Mouse (Mus musculus): ENCODE measurements around the gene 4930564D02Rik. TPM values are rescaled to one million over a fixed set of nuclear protein-coding genes. Genes with fewer than 3 reads are reported as not detected.

4930564D02Rik gene
- not detected for total RNA-seq (2023)

DNA sequence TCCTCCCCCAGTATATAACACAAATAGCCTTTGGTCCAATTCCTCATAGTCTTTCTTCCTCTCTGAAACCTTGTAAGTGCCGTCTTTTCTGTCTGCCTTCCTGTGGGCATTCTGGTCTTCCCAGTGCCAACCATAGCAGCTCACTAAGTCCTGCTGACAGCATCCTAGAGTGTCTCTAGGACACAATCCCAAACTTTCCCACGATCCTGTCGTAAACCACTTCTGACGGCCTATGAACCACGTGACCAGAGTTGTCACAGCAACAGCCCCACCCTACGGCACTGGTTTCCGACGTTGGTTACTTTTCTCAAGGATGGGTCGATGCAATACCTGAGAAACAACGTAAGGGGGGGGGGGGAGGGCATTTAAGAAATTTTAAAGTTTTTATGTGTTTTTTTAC is at the start of gene 4930564D02Rik:
Gene 4930564D02Rik (plus strand): TSS at position 301 of the 400 bp plus-strand sequence.

DNA sequence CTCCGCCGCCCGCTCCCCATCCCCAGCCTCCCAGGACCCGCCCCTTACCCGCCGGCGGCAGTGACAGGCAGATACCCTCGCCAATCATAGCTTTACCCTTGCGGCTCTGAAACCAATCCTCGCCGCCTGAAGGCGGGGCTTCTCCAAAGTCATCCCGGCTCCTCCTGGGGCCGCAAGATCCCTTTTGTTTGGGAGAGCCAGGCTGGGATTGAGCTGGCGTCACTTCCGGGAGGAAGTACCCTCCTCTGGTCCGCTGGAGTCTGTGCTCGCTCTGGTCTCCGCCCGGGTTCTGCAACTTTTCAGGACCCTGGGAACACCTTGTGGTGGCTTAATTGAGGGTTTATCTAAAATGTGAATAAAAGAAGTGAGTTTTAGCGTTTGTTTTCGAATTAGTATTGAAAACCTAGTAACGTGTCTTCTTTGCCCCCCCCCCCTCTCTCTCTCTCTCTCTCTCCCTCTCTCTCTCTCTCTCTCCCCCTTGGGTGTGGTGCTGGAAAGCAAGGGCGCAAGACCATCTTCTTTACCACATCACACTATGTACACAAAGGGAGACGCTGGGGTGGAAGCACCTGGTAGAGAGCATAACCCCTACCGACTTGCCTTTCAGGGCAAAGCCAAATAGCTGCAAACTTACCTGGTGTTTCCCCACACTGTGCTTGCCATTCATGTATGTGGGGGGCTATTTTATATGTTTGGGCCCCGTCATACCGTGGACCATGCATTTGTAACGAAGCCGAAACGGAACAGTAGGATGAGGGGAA is 13.5 kb upstream of the 4930564D02Rik start, which contains the start of gene Cttnbp2nl:
Gene Cttnbp2nl (minus strand): TSS at position 210 of the 761 bp plus-strand sequence.

Other genes with a start within 250 kb of the 4930564D02Rik start
- gene Mov10, start 248.3 kb upstream of the 4930564D02Rik start, total RNA-seq (2023): 50.4 TPM
- gene St7l, start 202.8 kb upstream of the 4930564D02Rik start, total RNA-seq (2023): 32.0 TPM
- 184 TPM for gene Capza1, start 202.3 kb upstream of the 4930564D02Rik start, total RNA-seq (2023)
- 3.5 TPM for gene Wnt2b, start 104.9 kb upstream of the 4930564D02Rik start, total RNA-seq (2023)
- 0.53 TPM for gene Cttnbp2nl, start 13.7 kb upstream of the 4930564D02Rik start, total RNA-seq (2023)

Data from CD4-positive naive resting alpha-beta T cell, adult 57 days (primary cell).